In genomic region chr17:5984700-5985231, GRCm38 (mm10) we compare ENCODE assay signal across 25 mouse cellular contexts. TPM values are rescaled to one million over a fixed set of nuclear protein-coding genes. Genes with fewer than 3 reads are reported as not detected.
DNase-seq lines count a peak whose midpoint lies in the region; ATAC-seq and TF ChIP-seq lines count a peak whose summit lies in the region.
"Had no signal": no experiment of that assay in that cellular context is flagged by ENCODE, and none has a peak within 500 bp of the region (broad histone marks: within the 10 kb centered on the region; RNA-seq: fewer than 3 reads in every experiment).

No protein-coding gene starts in this region.

- no peaks in the 10 kb centered on the region for H3K36me3 ChIP-seq in midbrain, embryonic 11.5 days (ENCODE audit: control insufficient read depth, insufficient read depth, low read length)
- no peaks in the 10 kb centered on the region for H3K36me3 ChIP-seq in midbrain, postnatal 0 days (ENCODE audit: insufficient read depth, low read length)
- peaks cover 9% of the 10 kb centered on the region; the same call in 1 of the 2 replicates for H3K36me3 ChIP-seq in E14TG2a.4 (ENCODE audit: insufficient read depth, low read length)
- no peaks in the 10 kb centered on the region for H3K36me3 ChIP-seq in intestine, embryonic 16.5 days (ENCODE audit: control insufficient read depth, insufficient read depth, low read length)
- 0 out of 2 replicates have a peak, but pooled peaks cover 4% of the 10 kb centered on the region for H3K36me3 ChIP-seq in stomach, postnatal 0 days (ENCODE audit: control insufficient read depth, insufficient read depth, low read length)
- peaks cover 4% of the 10 kb centered on the region for H3K36me3 ChIP-seq in heart, embryonic 12.5 days
- H3K36me3 ChIP-seq: embryonic facial prominence, embryonic 12.5 days; embryonic facial prominence, embryonic 15.5 days; heart, embryonic 15.5 days; hindbrain, embryonic 10.5 days; hindbrain, embryonic 13.5 days had no signal

- H3K4me3 ChIP-seq in midbrain, embryonic 11.5 days (ENCODE audit: low read depth, low read length) = no peak overlapping the region
- H3K4me3 ChIP-seq in midbrain, postnatal 0 days (ENCODE audit: low read depth, low read length) = no peak overlapping the region
- 0 out of 2 replicates have a peak overlapping the region, but pooled peaks have one; percentile 17 for H3K4me3 ChIP-seq in E14TG2a.4 (replicated peaks; ENCODE audit: low read length)
- H3K4me3 ChIP-seq in intestine, embryonic 16.5 days (ENCODE audit: low read length) = no peak overlapping the region
- no peak overlapping the region for H3K4me3 ChIP-seq in stomach, postnatal 0 days (ENCODE audit: low read depth, low read length)
- H3K4me3 ChIP-seq in heart, embryonic 12.5 days = no peak overlapping the region
- H3K4me3 ChIP-seq: embryonic facial prominence, embryonic 12.5 days; embryonic facial prominence, embryonic 15.5 days; heart, embryonic 15.5 days; hindbrain, embryonic 10.5 days; hindbrain, embryonic 13.5 days had no signal

- 76% methylated on average over 13 of the region's 13 CpGs for WGBS in midbrain, embryonic 11.5 days
- 80% methylated on average over 12 of the region's 13 CpGs for WGBS in midbrain, postnatal 0 days
- 71% methylated on average over 13 of the region's 13 CpGs for WGBS in intestine, embryonic 16.5 days
- 63% methylated on average over 12 of the region's 13 CpGs for WGBS in stomach, postnatal 0 days
- WGBS in heart, embryonic 12.5 days = 64% methylated on average over 13 of the region's 13 CpGs

- no peak overlapping the region for H3K27ac ChIP-seq in midbrain, embryonic 11.5 days (ENCODE audit: low read depth, low read length)
- H3K27ac ChIP-seq in midbrain, postnatal 0 days (ENCODE audit: low read depth, low read length) = no peak overlapping the region
- H3K27ac ChIP-seq in intestine, embryonic 16.5 days (ENCODE audit: low read length) = no peak overlapping the region
- 0 out of 2 replicates have a peak overlapping the region, but pooled peaks have one; percentile 13 for H3K27ac ChIP-seq in stomach, postnatal 0 days (replicated peaks)
- no peak overlapping the region for H3K27ac ChIP-seq in heart, embryonic 12.5 days (ENCODE audit: poor library complexity, severe bottlenecking)
- H3K27ac ChIP-seq: embryonic facial prominence, embryonic 12.5 days; embryonic facial prominence, embryonic 15.5 days; heart, embryonic 15.5 days; hindbrain, embryonic 10.5 days; hindbrain, embryonic 13.5 days had no signal

- H3K4me1 ChIP-seq in midbrain, embryonic 11.5 days (ENCODE audit: control insufficient read depth, insufficient read depth, low read length) = peaks cover 9% of the 10 kb centered on the region
- H3K4me1 ChIP-seq in midbrain, postnatal 0 days (ENCODE audit: insufficient read depth, low read length) = no peaks in the 10 kb centered on the region
- peaks cover 82% of the 10 kb centered on the region for H3K4me1 ChIP-seq in E14TG2a.4 (replicated peaks; ENCODE audit: low read depth, low read length)
- peaks cover 9% of the 10 kb centered on the region; the same call in 1 of the 2 replicates for H3K4me1 ChIP-seq in intestine, embryonic 16.5 days (ENCODE audit: control insufficient read depth, insufficient read depth, low read length)
- no peaks in the 10 kb centered on the region for H3K4me1 ChIP-seq in stomach, postnatal 0 days (replicated peaks; ENCODE audit: control insufficient read depth, insufficient read depth)
- peaks cover 65% of the 10 kb centered on the region for H3K4me1 ChIP-seq in heart, embryonic 12.5 days (replicated peaks)

- TF ChIP-seq CTCF in midbrain, postnatal 0 days (IDR thresholded peaks at IDR 0.05) = no peak
- no peak for TF ChIP-seq CTCF in E14TG2a.4 (conservative IDR thresholded peaks at IDR 0.05; ENCODE audit: low read length)
- no peak for TF ChIP-seq CTCF in stomach, postnatal 0 days (IDR thresholded peaks at IDR 0.05; ENCODE audit: low read depth)

- no peak overlapping the region for H3K9ac ChIP-seq in midbrain, embryonic 11.5 days (ENCODE audit: low read length)
- H3K9ac ChIP-seq in midbrain, postnatal 0 days (replicated peaks; ENCODE audit: low read length, poor library complexity, severe bottlenecking) = no peak overlapping the region
- H3K9ac ChIP-seq in intestine, embryonic 16.5 days (ENCODE audit: low read depth, low read length) = no peak overlapping the region
- H3K9ac ChIP-seq in stomach, postnatal 0 days (ENCODE audit: low read length) = no peak overlapping the region
- no peak overlapping the region for H3K9ac ChIP-seq in heart, embryonic 12.5 days
- H3K9ac ChIP-seq: embryonic facial prominence, embryonic 12.5 days; embryonic facial prominence, embryonic 15.5 days; forebrain, postnatal 0 days; heart, embryonic 15.5 days; hindbrain, embryonic 13.5 days had no signal

- no peaks in the 10 kb centered on the region for H3K27me3 ChIP-seq in midbrain, embryonic 11.5 days (ENCODE audit: control insufficient read depth, insufficient read depth, low read length)
- H3K27me3 ChIP-seq in midbrain, postnatal 0 days (ENCODE audit: insufficient read depth, low read length) = no peaks in the 10 kb centered on the region
- no peaks in the 10 kb centered on the region; the same call in 1 of the 2 replicates for H3K27me3 ChIP-seq in E14TG2a.4 (ENCODE audit: insufficient read depth, low read length)
- no peaks in the 10 kb centered on the region for H3K27me3 ChIP-seq in intestine, embryonic 16.5 days (replicated peaks; ENCODE audit: control insufficient read depth, insufficient read depth, low read length)
- H3K27me3 ChIP-seq in stomach, postnatal 0 days (ENCODE audit: control insufficient read depth, insufficient read depth, low read length) = no peaks in the 10 kb centered on the region
- H3K27me3 ChIP-seq in heart, embryonic 12.5 days (replicated peaks) = no peaks in the 10 kb centered on the region
- H3K27me3 ChIP-seq: CH12.LX; embryonic facial prominence, embryonic 12.5 days; embryonic facial prominence, embryonic 15.5 days; heart, embryonic 15.5 days; hindbrain, embryonic 13.5 days had no signal

- H3K4me2 ChIP-seq in midbrain, embryonic 11.5 days = no peak overlapping the region
- H3K4me2 ChIP-seq in midbrain, postnatal 0 days (ENCODE audit: low read depth, low read length, poor library complexity, severe bottlenecking) = no peak overlapping the region
- no peak overlapping the region for H3K4me2 ChIP-seq in intestine, embryonic 16.5 days (ENCODE audit: low read depth, low read length)
- H3K4me2 ChIP-seq in stomach, postnatal 0 days (replicated peaks; ENCODE audit: low read depth) = no peak overlapping the region
- H3K4me2 ChIP-seq in heart, embryonic 12.5 days = no peak overlapping the region
- H3K4me2 ChIP-seq: embryonic facial prominence, embryonic 12.5 days; embryonic facial prominence, embryonic 15.5 days; heart, embryonic 11.5 days; heart, embryonic 15.5 days; hindbrain, embryonic 13.5 days had no signal

- TF ChIP-seq EP300 in stomach, postnatal 0 days (optimal IDR thresholded peaks at IDR 0.05) = no peak

- DNase-seq in midbrain, embryonic 11.5 days (ENCODE audit: low spot score, missing footprints) = peak; percentile 51
- DNase-seq in midbrain, postnatal 0 days (ENCODE audit: low spot score) = no peak
- no peak for DNase-seq in stomach, postnatal 0 days (ENCODE audit: low spot score)
- DNase-seq in testis, postnatal 14 days (ENCODE audit: low spot score) = no peak
- no peak for DNase-seq in cerebellum, adult 8-10 months
- DNase-seq: adrenal gland, postnatal 10 days; adrenal gland, postnatal 36 days; cerebellum, adult 18-20 months; cerebellum, adult 9-11 months; forebrain, postnatal 0 days; gastrocnemius, postnatal 25 days; heart, postnatal 10 days; heart, postnatal 36 days had no signal

- no peak for ATAC-seq in midbrain, embryonic 11.5 days (ENCODE audit: low FRiP score)
- no peak for ATAC-seq in midbrain, postnatal 0 days (ENCODE audit: low FRiP score)
- 0 out of 2 replicates have a peak, but pooled peaks have one; percentile 26 for ATAC-seq in intestine, embryonic 16.5 days
- ATAC-seq in stomach, postnatal 0 days (ENCODE audit: low FRiP score, low TSS enrichment) = no peak
- no peak for ATAC-seq in heart, embryonic 12.5 days (ENCODE audit: insufficient number of reproducible peaks, low FRiP score)
- ATAC-seq: forebrain, embryonic 14.5 days; forebrain, postnatal 0 days; hindbrain, embryonic 16.5 days had no signal

- no peaks in the 10 kb centered on the region for H3K9me3 ChIP-seq in midbrain, embryonic 11.5 days (ENCODE audit: control insufficient read depth, low read length)
- H3K9me3 ChIP-seq in midbrain, postnatal 0 days (ENCODE audit: low read length) = no peaks in the 10 kb centered on the region
- H3K9me3 ChIP-seq in E14TG2a.4 (ENCODE audit: low read length) = peaks cover 5% of the 10 kb centered on the region; the same call in 1 of the 2 replicates
- no peaks in the 10 kb centered on the region for H3K9me3 ChIP-seq in intestine, embryonic 16.5 days (ENCODE audit: control insufficient read depth, low read length)
- H3K9me3 ChIP-seq in stomach, postnatal 0 days (ENCODE audit: control insufficient read depth, low read length) = no peaks in the 10 kb centered on the region
- H3K9me3 ChIP-seq in heart, embryonic 12.5 days (replicated peaks) = no peaks in the 10 kb centered on the region
- H3K9me3 ChIP-seq: embryonic facial prominence, embryonic 12.5 days; embryonic facial prominence, embryonic 15.5 days; heart, embryonic 15.5 days; hindbrain, embryonic 10.5 days; hindbrain, embryonic 13.5 days had no signal

RNA-seq across cellular contexts. Expression of gene Synj2, which starts 43.7 kb away (rescaled TPM):
- polyA plus RNA-seq in midbrain, embryonic 11.5 days (2014; fragmentation: Nextera tagmentation; extraction: Ambion mirVana) = 0.74 and 0.91 TPM in 2 replicates
- total RNA-seq in midbrain, postnatal 0 days (2014; rRNA removed) = 3.1 and 4.0 TPM in 2 replicates
- 1.8 and 2.3 TPM in 2 replicates for polyA plus RNA-seq in midbrain, postnatal 0 days (2015; fragmentation: Nextera tagmentation; extraction: Ambion mirVana)
- polyA plus RNA-seq in intestine, embryonic 16.5 days (2015; fragmentation: Nextera tagmentation; extraction: Ambion mirVana) = 3.5 and 4.0 TPM in 2 replicates
- 3.2 and 3.3 TPM in 2 replicates for polyA plus RNA-seq in stomach, postnatal 0 days (2015; fragmentation: Nextera tagmentation; extraction: Ambion mirVana)
- 3.8 and 3.9 TPM in 2 replicates for polyA plus RNA-seq in heart, embryonic 12.5 days (2016; fragmentation: Nextera tagmentation; extraction: Ambion mirVana)
